Mouse (Mus musculus) neural tube, embryonic 15.5 days (tissue): ENCODE measurements around the gene Pitpnc1. TPM values are rescaled to one million over a fixed set of nuclear protein-coding genes. Genes with fewer than 3 reads are reported as not detected.

Experiments used
- ATAC-seq: fragments of 200-750 bp; cut with Nextera tagmentation; 2 replicates; pipeline ENCODE4 v1.8.0; 2017; ENCODE audit warnings: mild to moderate bottlenecking, moderate TSS enrichment, moderate library complexity; ENCODE audit not compliant: low FRiP score
- H3K27ac ChIP-seq: fragments of 300-500 bp; sonication (generic); replicated peaks from 2 replicates; pipeline ENCODE4 v1.5.1; 2015; ENCODE audit warnings: mild to moderate bottlenecking, inconsistent platforms
- H3K27me3 ChIP-seq: fragments of 300-500 bp; sonication (generic); replicated peaks from 2 replicates; pipeline ENCODE4 v1.6.1; 2015; ENCODE audit warnings: inconsistent platforms
- H3K36me3 ChIP-seq: fragments of 300-500 bp; sonication (generic); 2 replicates; pipeline ENCODE4 v1.6.1; 2015; ENCODE audit warnings: inconsistent platforms
- H3K4me1 ChIP-seq: fragments of 300-500 bp; sonication (generic); 2 replicates; pipeline ENCODE4 v1.6.1; 2015; ENCODE audit warnings: inconsistent platforms
- H3K4me2 ChIP-seq: fragments of 300-500 bp; sonication (generic); 2 replicates; pipeline ENCODE4 v1.6.1; 2015; ENCODE audit warnings: inconsistent platforms, mild to moderate bottlenecking, moderate library complexity
- H3K4me3 ChIP-seq: fragments of 300-500 bp; sonication (generic); replicated peaks from 2 replicates; pipeline ENCODE4 v1.5.1; 2015; ENCODE audit warnings: mild to moderate bottlenecking, inconsistent platforms
- H3K9ac ChIP-seq: fragments of 300-500 bp; sonication (generic); replicated peaks from 2 replicates; pipeline ENCODE4 v1.6.1; 2015; ENCODE audit warnings: mild to moderate bottlenecking, inconsistent platforms
- H3K9me3 ChIP-seq: fragments of 300-500 bp; sonication (generic); replicated peaks from 2 replicates; pipeline ENCODE4 v1.6.1; 2016; ENCODE audit warnings: inconsistent platforms
- WGBS: fragments of 180-500 bp; shearing (Covaris S2); methylation state at CpG from one replicate; pipeline ENCODE4 v1.1.7; 2015; ENCODE audit warnings: mixed read lengths; 5-methylcytosine and 5-hydroxymethylcytosine counted together
- polyA plus RNA-seq: library from polyadenylated mRNA; unstranded; fragments of >200 nt; fragmentation: Nextera tagmentation; extraction: Ambion mirVana; gene quantifications from 2 replicates; pipeline ENCODE4 v1.2.1, GENCODE M21; 2015

Pitpnc1 gene
- polyA plus RNA-seq, 1 experiment from 2014 or later, result 45.0 TPM

- WGBS, result 73% methylated on average over 7 of the region's 7 CpGs
Observed at GRCm38 (mm10) chr11:107259428-107259827, 211.1 kb downstream of the Pitpnc1 start.

GRCm38 (mm10) chr11:107255185-107255584 lies 215.3 kb downstream of the Pitpnc1 start:
- no peaks in the 10 kb centered on the region for H3K4me1 ChIP-seq
- H3K9me3 ChIP-seq, result no peaks in the 10 kb centered on the region
- no peaks in the 10 kb centered on the region for H3K27me3 ChIP-seq
- H3K36me3 ChIP-seq, result peaks cover 5% of the 10 kb centered on the region
- WGBS, result 82% methylated on average over 11 of the region's 11 CpGs
- no peak overlapping the region for H3K9ac ChIP-seq
- no peak overlapping the region for H3K4me2 ChIP-seq
- H3K4me3 ChIP-seq, result no peak overlapping the region
- no peak for ATAC-seq
- H3K27ac ChIP-seq, result no peak overlapping the region

More at GRCm38 (mm10) chr11:107259428-107259827, 211.1 kb downstream of the Pitpnc1 start:
- no peaks in the 10 kb centered on the region for H3K9me3 ChIP-seq
- H3K27ac ChIP-seq, result no peak overlapping the region
- H3K4me3 ChIP-seq, result no peak overlapping the region
- no peaks in the 10 kb centered on the region for H3K27me3 ChIP-seq
- H3K9ac ChIP-seq, result no peak overlapping the region
- no peak for ATAC-seq
- H3K4me2 ChIP-seq, result no peak overlapping the region
- 0 out of 2 replicates have a peak, but pooled peaks cover under 1% of the 10 kb centered on the region for H3K4me1 ChIP-seq
- no peaks in the 10 kb centered on the region for H3K36me3 ChIP-seq

- Histone ChIP-seq H3K9me3 (no peaks in the 10 kb centered on the region), H3K4me3 (no peak overlapping the region), H3K9ac (no peak overlapping the region), H3K4me1 (peaks cover 2% of the 10 kb centered on the region; the same call in 1 of the 2 replicates), H3K27ac (no peak overlapping the region), H3K27me3 (no peaks in the 10 kb centered on the region), H3K4me2 (no peak overlapping the region), H3K36me3 (peaks cover 5% of the 10 kb centered on the region)
- WGBS, result 90% methylated on average over 7 of the region's 7 CpGs
- ATAC-seq, result no peak
Observed at GRCm38 (mm10) chr11:107254181-107254580, 216.3 kb downstream of the Pitpnc1 start.

- Histone ChIP-seq H3K4me2 (no peak overlapping the region), H3K4me1 (peaks cover 7% of the 10 kb centered on the region; the same call in 1 of the 2 replicates), H3K27me3 (no peaks in the 10 kb centered on the region), H3K9me3 (no peaks in the 10 kb centered on the region), H3K27ac (no peak overlapping the region), H3K4me3 (no peak overlapping the region), H3K36me3 (peaks cover 5% of the 10 kb centered on the region), H3K9ac (no peak overlapping the region)
- WGBS, result 95% methylated on average over 10 of the region's 10 CpGs
- ATAC-seq, result no peak
Observed at GRCm38 (mm10) chr11:107252026-107252425, 218.5 kb downstream of the Pitpnc1 start.

DNA sequence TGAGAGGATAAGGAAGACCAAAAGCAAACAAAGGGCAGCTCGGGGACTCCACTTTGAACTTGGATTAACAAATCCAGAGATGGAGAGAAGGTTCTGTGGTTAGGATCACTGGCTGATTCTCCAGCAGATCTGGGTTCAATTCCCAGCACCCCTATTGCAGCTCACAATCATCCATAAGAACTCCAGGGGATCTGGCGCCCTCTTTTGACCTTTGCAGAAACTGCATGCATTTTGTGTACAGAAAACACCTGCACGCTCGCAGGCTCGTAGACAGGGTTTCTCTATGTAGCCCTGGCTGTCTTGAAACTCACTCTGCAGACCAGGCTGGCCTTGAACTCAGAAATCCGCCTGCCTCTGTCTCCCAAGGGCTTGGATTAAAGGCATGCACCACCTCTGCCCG lies 219.0 kb downstream of the Pitpnc1 start:
- WGBS, result 92% methylated on average over 7 of the region's 7 CpGs
- Histone ChIP-seq H3K27me3 (no peaks in the 10 kb centered on the region), H3K9ac (no peak overlapping the region), H3K9me3 (no peaks in the 10 kb centered on the region), H3K4me1 (peaks cover 7% of the 10 kb centered on the region; the same call in 1 of the 2 replicates), H3K4me2 (no peak overlapping the region), H3K36me3 (peaks cover 5% of the 10 kb centered on the region), H3K27ac (no peak overlapping the region), H3K4me3 (no peak overlapping the region)
- no peak for ATAC-seq

GRCm38 (mm10) chr11:107250882-107251281 lies 219.6 kb downstream of the Pitpnc1 start:
- H3K4me1 ChIP-seq, result peaks cover 7% of the 10 kb centered on the region; the same call in 1 of the 2 replicates
- H3K36me3 ChIP-seq, result peaks cover 5% of the 10 kb centered on the region
- H3K27ac ChIP-seq, result no peak overlapping the region
- no peak overlapping the region for H3K4me2 ChIP-seq
- WGBS, result 95% methylated on average over 8 of the region's 8 CpGs
- no peak for ATAC-seq
- no peaks in the 10 kb centered on the region for H3K9me3 ChIP-seq
- H3K27me3 ChIP-seq, result no peaks in the 10 kb centered on the region
- no peak overlapping the region for H3K9ac ChIP-seq
- H3K4me3 ChIP-seq, result no peak overlapping the region

DNA sequence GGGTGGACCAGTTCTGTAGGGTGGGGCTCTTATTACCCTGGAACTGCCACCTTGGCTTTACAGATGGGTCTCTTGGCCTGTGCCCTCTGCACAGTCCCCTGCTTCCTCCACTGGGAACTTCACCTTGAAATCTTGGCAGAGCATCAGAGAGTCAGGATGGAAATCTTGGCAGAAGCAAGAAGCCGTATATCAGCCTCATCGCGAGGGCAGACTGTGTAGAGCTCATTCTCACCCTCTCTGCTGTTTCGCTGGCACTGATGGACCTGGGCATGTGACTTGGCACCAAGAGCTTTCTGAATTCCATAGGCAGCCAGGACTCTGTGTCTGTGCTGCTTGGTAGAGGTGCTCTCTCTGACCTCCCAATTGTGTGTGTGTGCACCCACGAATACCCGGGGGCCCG lies 221.7 kb downstream of the Pitpnc1 start:
- ATAC-seq, result peak; percentile 38; the same call in 1 of the 2 replicates
- H3K36me3 ChIP-seq, result peaks cover 5% of the 10 kb centered on the region
- no peak overlapping the region for H3K4me2 ChIP-seq
- WGBS, result 83% methylated on average over 7 of the region's 7 CpGs
- H3K9ac ChIP-seq, result no peak overlapping the region
- H3K4me1 ChIP-seq, result peaks cover 7% of the 10 kb centered on the region; the same call in 1 of the 2 replicates
- H3K27me3 ChIP-seq, result no peaks in the 10 kb centered on the region
- no peak overlapping the region for H3K4me3 ChIP-seq
- no peak overlapping the region for H3K27ac ChIP-seq
- H3K9me3 ChIP-seq, result no peaks in the 10 kb centered on the region

DNA sequence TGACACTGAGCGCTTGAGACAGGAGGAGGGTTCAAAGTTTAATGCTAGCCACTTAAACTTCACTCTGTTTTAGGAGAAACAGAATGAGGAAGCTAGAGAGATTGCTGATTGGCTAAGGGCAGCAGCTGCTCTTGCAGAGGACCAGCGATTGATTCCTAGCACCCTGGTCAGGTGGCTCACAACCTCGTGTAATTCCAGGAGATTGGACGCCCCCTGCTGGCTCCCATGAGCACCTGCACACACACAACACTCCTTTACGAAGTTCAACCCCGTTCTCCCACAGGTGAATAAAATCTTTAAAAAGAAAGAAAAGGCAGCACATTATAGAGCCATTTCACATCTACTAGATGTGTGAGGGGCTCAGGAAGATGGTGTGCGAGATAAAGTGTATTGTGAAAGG lies 224.8 kb downstream of the Pitpnc1 start:
- Histone ChIP-seq H3K9ac (no peak overlapping the region), H3K36me3 (no peaks in the 10 kb centered on the region; the same call in 1 of the 2 replicates), H3K4me2 (no peak overlapping the region), H3K27me3 (no peaks in the 10 kb centered on the region), H3K27ac (no peak overlapping the region), H3K9me3 (no peaks in the 10 kb centered on the region), H3K4me3 (no peak overlapping the region), H3K4me1 (peaks cover 7% of the 10 kb centered on the region; the same call in 1 of the 2 replicates)
- whole genome bisulfite sequencing, result 92% methylated on average over 7 of the region's 7 CpGs
- ATAC-seq, result no peak

DNA sequence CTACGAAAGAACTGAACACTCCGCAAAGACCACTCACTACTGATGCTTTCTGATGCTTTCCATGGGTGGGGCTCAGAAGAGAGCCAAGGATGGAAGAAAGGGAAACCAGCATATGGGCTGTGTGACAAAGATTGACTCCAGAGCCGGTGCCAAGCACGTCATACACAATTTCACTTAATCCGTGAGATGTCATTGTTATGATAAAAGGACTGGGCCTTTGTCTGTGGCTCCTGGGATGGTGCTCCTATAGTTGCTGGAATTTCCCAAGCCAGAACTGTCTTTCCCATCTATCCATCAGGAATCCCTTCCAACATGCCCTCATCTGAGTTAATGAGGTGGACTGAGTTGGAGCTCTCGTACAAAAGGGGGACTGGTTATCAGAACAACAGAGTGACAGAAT lies 227.4 kb downstream of the Pitpnc1 start:
- Histone ChIP-seq H3K9ac (no peak overlapping the region), H3K4me2 (no peak overlapping the region), H3K4me3 (no peak overlapping the region), H3K9me3 (no peaks in the 10 kb centered on the region), H3K4me1 (no peaks in the 10 kb centered on the region), H3K36me3 (no peaks in the 10 kb centered on the region; the same call in 1 of the 2 replicates), H3K27me3 (no peaks in the 10 kb centered on the region), H3K27ac (no peak overlapping the region)
- 70% methylated on average over 6 of the region's 6 CpGs for WGBS
- ATAC-seq, result no peak

DNA sequence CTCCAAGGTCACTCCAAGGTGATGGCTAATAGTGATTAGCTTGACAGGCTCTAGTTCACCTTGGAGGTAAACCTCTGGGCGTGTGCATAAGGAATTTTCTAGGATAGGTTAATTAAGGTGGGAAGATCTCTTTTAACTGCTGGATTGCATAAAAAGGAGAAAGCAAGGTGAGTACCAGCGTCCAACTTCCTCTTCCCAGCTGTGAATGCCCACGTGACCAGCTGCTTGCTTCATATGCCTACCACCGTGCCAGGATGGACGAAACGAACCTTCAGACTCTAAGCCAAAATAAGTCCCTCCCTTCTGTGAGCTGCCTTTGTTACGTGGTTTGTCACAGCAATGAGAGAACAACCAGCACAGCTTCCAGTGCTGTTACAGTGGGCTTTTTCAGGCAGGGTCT lies 228.8 kb downstream of the Pitpnc1 start:
- no peak overlapping the region for H3K4me2 ChIP-seq
- no peaks in the 10 kb centered on the region for H3K9me3 ChIP-seq
- 75% methylated on average over 7 of the region's 7 CpGs for WGBS
- no peak overlapping the region for H3K27ac ChIP-seq
- H3K27me3 ChIP-seq, result no peaks in the 10 kb centered on the region
- no peak overlapping the region for H3K9ac ChIP-seq
- no peaks in the 10 kb centered on the region for H3K4me1 ChIP-seq
- no peak overlapping the region for H3K4me3 ChIP-seq
- H3K36me3 ChIP-seq, result no peaks in the 10 kb centered on the region; the same call in 1 of the 2 replicates
- no peak for ATAC-seq

DNA sequence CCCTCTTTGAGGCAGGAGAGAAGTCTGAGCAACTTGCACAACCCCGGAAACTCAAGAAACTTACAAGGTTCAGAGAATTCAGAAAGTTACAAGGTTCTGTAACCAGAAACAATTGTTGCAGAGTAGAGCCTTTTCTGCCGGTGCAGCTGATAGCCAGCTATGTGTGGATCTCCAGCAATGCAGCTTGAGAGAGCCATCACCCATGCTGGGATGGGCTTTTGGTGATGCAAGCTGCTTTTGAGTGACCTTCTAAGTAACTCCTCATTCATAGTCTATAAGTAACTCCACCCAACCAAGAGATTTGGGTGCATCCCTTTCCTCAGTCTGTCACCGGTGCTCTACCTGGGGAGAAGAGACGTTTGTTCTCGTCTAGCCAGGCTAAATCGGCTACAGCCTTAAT lies 232.0 kb downstream of the Pitpnc1 start:
- no peaks in the 10 kb centered on the region for H3K9me3 ChIP-seq
- WGBS, result 96% methylated on average over 6 of the region's 6 CpGs
- no peak overlapping the region for H3K9ac ChIP-seq
- H3K4me1 ChIP-seq, result no peaks in the 10 kb centered on the region
- no peak overlapping the region for H3K4me3 ChIP-seq
- H3K36me3 ChIP-seq, result no peaks in the 10 kb centered on the region
- H3K27ac ChIP-seq, result no peak overlapping the region
- no peak overlapping the region for H3K4me2 ChIP-seq
- no peak for ATAC-seq
- no peaks in the 10 kb centered on the region for H3K27me3 ChIP-seq

DNA sequence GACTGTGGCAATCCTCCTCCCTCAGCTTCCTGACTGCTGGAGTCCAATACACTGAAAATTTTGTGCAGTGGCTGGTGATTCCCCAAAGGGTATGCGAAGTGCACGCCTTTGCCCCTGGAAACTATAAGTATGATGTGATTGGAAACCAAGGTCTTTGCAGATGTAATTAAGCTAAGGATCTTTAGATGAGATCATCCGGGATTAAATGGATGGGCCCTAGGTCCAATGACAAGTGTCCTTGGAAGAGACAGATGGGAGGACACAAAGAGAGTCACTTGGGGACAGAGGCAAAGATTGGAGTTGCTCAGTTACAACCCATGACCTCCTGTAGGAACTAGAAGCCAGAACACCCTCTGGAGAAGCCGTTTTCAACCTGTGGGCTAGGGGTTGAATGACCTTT lies 233.0 kb downstream of the Pitpnc1 start:
- H3K4me3 ChIP-seq, result no peak overlapping the region
- H3K4me1 ChIP-seq, result no peaks in the 10 kb centered on the region
- H3K27me3 ChIP-seq, result no peaks in the 10 kb centered on the region
- no peak overlapping the region for H3K27ac ChIP-seq
- no peak overlapping the region for H3K9ac ChIP-seq
- WGBS, result 93% methylated on average over 4 of the region's 4 CpGs
- H3K36me3 ChIP-seq, result no peaks in the 10 kb centered on the region
- no peak for ATAC-seq
- no peaks in the 10 kb centered on the region for H3K9me3 ChIP-seq
- no peak overlapping the region for H3K4me2 ChIP-seq
